Mouse (Mus musculus): ENCODE measurements at regions not wholly inside any gene's neighbourhood (a gene's known extent, or its start where the extent isn't known, plus 50 kb on each side); places are given as distances from the start of the nearest gene placed in this dataset.

- TF ChIP-seq CTCF (IDR thresholded peaks at IDR 0.05 in 2 of 3, conservative IDR thresholded peaks at IDR 0.05 in 1 of 3; ENCODE audit: control insufficient read depth in 1 of 3, insufficient read depth in 1 of 3, low read depth in 2 of 3, low read length in 3 of 3, poor library complexity in 1 of 3, severe bottlenecking in 1 of 3), result no peak
- TF ChIP-seq POLR2A (IDR thresholded peaks at IDR 0.05; ENCODE audit: control insufficient read depth in 1 of 2, insufficient read depth in 1 of 2, low read depth in 1 of 2, low read length in 2 of 2, poor library complexity in 1 of 2), result no peak
- TF ChIP-seq ZNF384 (IDR thresholded peaks at IDR 0.05; ENCODE audit: low read depth, low read length), result no peak
- TF ChIP-seq NRF1 (IDR thresholded peaks at IDR 0.05; ENCODE audit: insufficient read depth, low read depth, low read length, poor library complexity, severe bottlenecking), result no peak
These were observed 623.2 kb upstream of the Mpdz start for GRCm38 (mm10) chr4:82065641-82066358.

Data from MEL (cell line).